Mouse (Mus musculus) lung, postnatal 0 days (tissue): ENCODE data around the gene Epb41. TPM values are rescaled to one million over a fixed set of nuclear protein-coding genes. Genes with fewer than 3 reads are reported as not detected.
A peak's percentile ranks its signal among the peaks of the same experiment; 100 is the strongest.

Experiments
- ATAC-seq: fragments of 200-750 bp; cut with Nextera tagmentation; 2 replicates; pipeline ENCODE4 v1.8.0; 2017; ENCODE audit warnings: moderate library complexity
- DNase-seq: peaks from one replicate; pipeline ENCODE4 v3.0.0-alpha.2; 2016; ENCODE audit warnings: low spot score
- H3K27ac ChIP-seq: fragments of 300-500 bp; sonication (generic); 2 replicates; pipeline ENCODE4 v1.5.1; 2014; ENCODE audit warnings: antibody characterized with exemption, mild to moderate bottlenecking, low read length, mixed read lengths
- H3K27me3 ChIP-seq: fragments of 300-500 bp; sonication (generic); replicated peaks from 2 replicates; pipeline ENCODE4 v1.6.1; 2014; ENCODE audit warnings: low read length, mixed read lengths; ENCODE audit not compliant: insufficient read depth
- H3K36me3 ChIP-seq: fragments of 300-500 bp; sonication (generic); 2 replicates; pipeline ENCODE4 v1.6.1; 2014; ENCODE audit warnings: low read length, mixed read lengths; ENCODE audit not compliant: insufficient read depth
- H3K4me1 ChIP-seq: fragments of 300-500 bp; sonication (generic); 2 replicates; pipeline ENCODE4 v1.6.1; 2014; ENCODE audit warnings: antibody characterized with exemption, low read depth, low read length, mixed read lengths; ENCODE audit not compliant: insufficient read depth
- H3K4me2 ChIP-seq: fragments of 300-500 bp; sonication (generic); replicated peaks from 2 replicates; pipeline ENCODE4 v1.6.1; 2014; ENCODE audit warnings: low read depth, mild to moderate bottlenecking, low read length, moderate library complexity, mixed read lengths
- H3K4me3 ChIP-seq: fragments of 300-500 bp; sonication (generic); 2 replicates; pipeline ENCODE4 v1.5.1; 2014; ENCODE audit warnings: low read depth, low read length
- H3K9ac ChIP-seq: fragments of 300-500 bp; sonication (generic); replicated peaks from 2 replicates; pipeline ENCODE4 v1.6.1; 2014; ENCODE audit warnings: low read depth, mild to moderate bottlenecking
- H3K9me3 ChIP-seq: fragments of 300-500 bp; sonication (generic); 2 replicates; pipeline ENCODE4 v1.6.1; 2016; ENCODE audit warnings: low read length, mixed read lengths
- CTCF ChIP-seq: IDR thresholded peaks from 2 replicates; pipeline ENCODE4 v1.5.1; 2016; ENCODE audit warnings: antibody characterized with exemption, mild to moderate bottlenecking
- EP300 ChIP-seq: IDR thresholded peaks from 2 replicates; pipeline ENCODE4 v1.6.1; 2016; ENCODE audit warnings: antibody characterized with exemption, mild to moderate bottlenecking, control low read depth
- WGBS: fragments of 180-500 bp; shearing (Covaris S2); extraction: QIAGEN DNeasy Blood & Tissue Kit; methylation state at CpG from one replicate; pipeline ENCODE4 v1.1.7; 2014; 5-methylcytosine and 5-hydroxymethylcytosine counted together
- polyA plus RNA-seq: library from polyadenylated mRNA; unstranded; fragments of >200 nt; fragmentation: Nextera tagmentation; extraction: Ambion mirVana; gene quantifications from 2 replicates; pipeline ENCODE4 v1.2.1, GENCODE M21; 2015

Gene Epb41
- polyA plus RNA-seq, 1 experiment from 2014 or later: 29.9 TPM

- DNase-seq (no peak), ATAC-seq (no peak)
- TF ChIP-seq EP300 (no peak), CTCF (no peak)
- no peaks in the 10 kb centered on the region for H3K9me3 ChIP-seq
- H3K27me3 ChIP-seq: no peaks in the 10 kb centered on the region
- H3K27ac ChIP-seq: no peak overlapping the region
- no peak overlapping the region for H3K4me2 ChIP-seq
- no peak overlapping the region for H3K9ac ChIP-seq
- WGBS: 75% methylated on average over 10 of the region's 10 CpGs
- no peaks in the 10 kb centered on the region for H3K36me3 ChIP-seq
- H3K4me3 ChIP-seq: no peak overlapping the region
- peaks cover 5% of the 10 kb centered on the region; the same call in 1 of the 2 replicates for H3K4me1 ChIP-seq
Observed at GRCm38 (mm10) chr4:132051321-132052275, 23.5 kb downstream of the Epb41 start.

GRCm38 (mm10) chr4:132049549-132050200 lies 25.4 kb downstream of the Epb41 start:
- ATAC-seq: no peak
- Histone ChIP-seq H3K4me2 (peak overlapping the region; percentile 100), H3K27ac (no peak overlapping the region; the same call in 1 of the 2 replicates), H3K27me3 (no peaks in the 10 kb centered on the region), H3K9ac (no peak overlapping the region), H3K9me3 (no peaks in the 10 kb centered on the region), H3K4me3 (peak overlapping the region; percentile 82), H3K36me3 (no peaks in the 10 kb centered on the region), H3K4me1 (peaks cover 5% of the 10 kb centered on the region; the same call in 1 of the 2 replicates)
- 11% methylated on average over 15 of the region's 15 CpGs for WGBS
- TF ChIP-seq CTCF (no peak), EP300 (no peak)
- DNase-seq: peak; percentile 54

GRCm38 (mm10) chr4:132048995-132049404 lies 26.1 kb downstream of the Epb41 start:
- WGBS: 0% methylated on average over 11 of the region's 46 CpGs
- TF ChIP-seq CTCF (no peak), EP300 (no peak)
- Histone ChIP-seq H3K36me3 (no peaks in the 10 kb centered on the region), H3K9ac (peak overlapping the region; percentile 74), H3K27ac (peak overlapping the region; percentile 74), H3K9me3 (no peaks in the 10 kb centered on the region), H3K4me2 (peak overlapping the region; percentile 100), H3K4me3 (peak overlapping the region; percentile 82), H3K4me1 (peaks cover 5% of the 10 kb centered on the region; the same call in 1 of the 2 replicates), H3K27me3 (no peaks in the 10 kb centered on the region)
- ATAC-seq (peak; percentile 99), DNase-seq (peak; percentile 98)

- H3K4me2 ChIP-seq: peak overlapping the region; percentile 100
- WGBS: under 1% methylated on average over 75 of the region's 95 CpGs
- ATAC-seq: peak; percentile 46; the same call in 1 of the 2 replicates
- no peaks in the 10 kb centered on the region for H3K36me3 ChIP-seq
- peak overlapping the region; percentile 74 for H3K27ac ChIP-seq
- DNase-seq: peak; percentile 34
- H3K27me3 ChIP-seq: no peaks in the 10 kb centered on the region
- peak overlapping the region; percentile 74 for H3K9ac ChIP-seq
- TF ChIP-seq CTCF (no peak), EP300 (no peak)
- peak overlapping the region; percentile 82 for H3K4me3 ChIP-seq
- no peaks in the 10 kb centered on the region for H3K9me3 ChIP-seq
- peaks cover 5% of the 10 kb centered on the region; the same call in 1 of the 2 replicates for H3K4me1 ChIP-seq
Observed at GRCm38 (mm10) chr4:132048011-132048991, 26.8 kb downstream of the Epb41 start.

- Histone ChIP-seq H3K4me3 (no peak overlapping the region), H3K36me3 (no peaks in the 10 kb centered on the region), H3K27me3 (no peaks in the 10 kb centered on the region), H3K9ac (no peak overlapping the region), H3K9me3 (no peaks in the 10 kb centered on the region), H3K4me2 (no peak overlapping the region), H3K4me1 (peaks cover 9% of the 10 kb centered on the region; the same call in 1 of the 2 replicates), H3K27ac (no peak overlapping the region)
- TF ChIP-seq EP300 (no peak), CTCF (no peak)
- 74% methylated on average over 3 of the region's 3 CpGs for WGBS
- DNase-seq: no peak
- no peak for ATAC-seq
Observed at GRCm38 (mm10) chr4:132043726-132044125, 31.4 kb downstream of the Epb41 start.
